Mouse (Mus musculus): ENCODE measurements around the gene Brpf3.
A peak's percentile ranks its signal among the peaks of the same experiment; 100 is the strongest.
"Not testable (repeated sequence)": the region's sequence is repeated elsewhere in the genome, so short reads cannot be mapped to it uniquely, and the experiment has no call there.

Brpf3 gene

GRCm38 (mm10) chr17:28800671-28801412 lies at the start of gene Brpf3:
Gene Brpf3 (plus strand): TSS chr17:28801090.
- DNase-seq: peak; percentile 85

DNA sequence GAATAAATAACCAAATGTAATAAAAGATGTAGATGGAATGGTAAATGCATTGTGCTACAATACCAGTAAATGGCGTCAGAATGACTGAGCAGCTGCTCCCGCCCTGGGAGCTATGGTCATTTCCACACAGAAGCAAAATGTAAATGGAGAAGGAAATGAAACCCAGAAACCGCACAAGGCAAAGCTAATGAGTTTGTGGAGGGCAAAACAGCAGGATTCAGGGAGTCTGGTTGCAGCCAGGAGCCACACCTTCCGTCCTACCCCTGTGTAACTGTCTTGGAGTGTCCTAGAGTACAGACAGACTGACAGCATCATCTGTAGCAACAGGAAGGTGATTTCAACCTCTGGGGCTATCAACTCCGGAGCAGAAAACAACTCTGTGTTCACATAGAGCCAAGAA lies 44.4 kb upstream of the Brpf3 start:
- no peak for DNase-seq

DNA sequence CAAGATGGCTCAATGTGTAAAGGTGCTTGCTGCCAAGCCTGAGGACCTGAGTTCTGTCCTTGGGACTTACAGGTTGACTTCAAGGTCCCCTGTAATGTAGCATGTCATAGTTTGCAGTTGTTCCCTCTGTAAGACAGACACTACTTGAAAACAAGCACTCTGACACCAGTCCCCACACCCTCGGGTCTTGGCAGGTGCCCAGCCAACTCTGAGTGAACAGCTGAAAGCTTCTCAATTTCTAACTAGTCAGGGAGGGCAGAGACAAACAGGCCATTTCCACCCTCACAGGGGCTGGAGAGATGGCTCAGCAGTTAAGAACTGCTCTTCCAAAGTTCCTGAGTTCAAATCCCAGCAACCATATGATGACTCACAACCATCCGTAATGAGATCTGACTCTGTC lies 43.4 kb upstream of the Brpf3 start:
- no peak for DNase-seq

GRCm38 (mm10) chr17:28760736-28761312 lies 40.1 kb upstream of the Brpf3 start:
- DNase-seq: no peak

DNA sequence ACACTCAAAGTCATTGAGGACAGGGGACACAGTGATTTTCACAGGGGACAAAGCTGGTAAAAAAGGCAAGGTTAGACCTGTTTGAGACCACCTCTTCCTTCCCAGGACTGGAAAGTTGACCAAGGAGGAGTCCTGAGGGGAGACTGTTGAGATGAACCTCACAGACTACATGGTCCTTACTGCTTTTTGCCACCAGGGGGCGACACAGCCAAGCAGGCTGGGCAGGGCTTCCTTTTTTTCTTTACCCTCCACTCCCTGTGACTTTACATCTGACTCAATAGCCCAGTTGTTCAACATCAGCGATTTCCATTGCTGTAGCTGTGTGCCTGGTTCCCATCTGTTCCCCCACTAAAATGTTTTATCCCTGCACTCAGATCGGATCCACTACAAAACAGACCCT lies 39.0 kb upstream of the Brpf3 start:
- peak; percentile 86 for DNase-seq

GRCm38 (mm10) chr17:28766203-28766602 lies 34.7 kb upstream of the Brpf3 start:
- DNase-seq: no peak

DNA sequence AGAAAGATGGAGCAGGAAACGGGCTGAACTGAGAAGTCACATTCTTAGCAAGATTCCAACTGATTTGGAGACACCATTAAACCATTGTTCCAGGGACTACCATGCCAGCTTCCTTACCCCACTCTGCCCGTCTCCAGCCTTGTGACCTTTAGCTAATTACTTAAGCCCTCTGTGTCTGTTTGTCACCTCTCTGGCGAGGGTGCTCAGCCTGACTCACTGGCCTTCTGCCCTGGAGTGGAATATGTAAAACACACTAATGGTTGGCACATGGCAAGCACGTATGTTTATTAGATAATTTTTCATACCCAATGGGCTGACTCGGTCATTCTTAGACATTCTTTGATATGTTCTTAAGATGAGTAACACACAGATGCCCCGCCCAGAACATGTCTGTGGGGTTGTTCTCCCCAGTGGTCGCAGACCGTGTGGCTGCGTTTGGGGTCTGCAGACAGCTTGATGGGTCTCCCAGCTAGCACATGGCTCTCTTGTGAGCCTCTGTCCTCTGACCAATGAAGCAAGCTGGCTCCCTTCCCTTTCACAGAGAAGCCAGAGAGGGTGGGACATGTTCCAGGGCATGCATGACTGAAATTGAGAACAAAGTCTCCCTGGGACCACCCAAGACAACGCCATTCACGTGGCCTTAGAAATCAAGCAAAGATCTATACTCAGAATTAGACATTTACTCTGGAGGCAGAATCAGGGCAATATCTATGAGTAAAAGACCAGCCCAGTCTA lies 33.9 kb upstream of the Brpf3 start:
- no peak for DNase-seq

DNA sequence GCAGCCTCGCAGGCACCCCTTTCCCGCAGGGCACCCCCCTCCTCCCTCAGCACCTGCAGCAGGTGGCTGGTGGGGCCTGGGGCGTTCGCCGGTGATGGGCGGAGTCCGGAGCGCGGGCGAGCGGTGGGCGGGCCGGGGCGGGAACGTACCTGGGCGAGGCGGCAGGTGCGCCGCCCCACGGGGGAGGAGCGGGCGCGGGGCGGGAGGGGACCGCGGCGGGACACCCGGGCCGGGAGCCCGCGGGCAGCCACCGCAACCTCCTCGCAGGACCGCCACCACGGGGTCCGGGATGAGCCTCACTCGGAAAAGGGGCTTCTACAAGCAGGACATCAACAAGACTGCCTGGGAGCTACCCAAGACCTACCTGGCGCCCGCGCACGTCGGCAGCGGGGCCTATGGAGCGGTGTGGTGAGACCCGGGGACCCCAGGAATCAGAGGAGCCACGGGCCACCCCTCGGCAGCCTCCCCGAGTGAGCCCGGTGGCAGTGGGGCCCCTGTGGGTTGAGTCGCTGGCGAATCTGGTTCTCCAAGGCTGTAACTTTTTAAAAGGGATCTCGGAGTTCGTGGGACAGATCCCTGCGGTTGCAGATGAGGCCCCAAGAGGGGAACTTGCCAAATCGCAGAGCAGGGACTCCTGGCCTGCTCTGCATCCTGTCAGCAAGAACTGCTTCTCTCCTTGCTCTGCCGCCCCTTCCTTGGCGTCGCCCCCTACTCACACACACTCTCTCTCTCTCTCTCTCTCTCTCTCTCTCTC lies 31.6 kb upstream of the Brpf3 start, which contains the start of gene Mapk13:
Gene Mapk13 (plus strand): TSS at position 177 of the 754 bp plus-strand sequence.
- DNase-seq: peak; percentile 32

GRCm38 (mm10) chr17:28769875-28770421 lies 30.9 kb upstream of the Brpf3 start:
- peak; percentile 32 for DNase-seq

DNA sequence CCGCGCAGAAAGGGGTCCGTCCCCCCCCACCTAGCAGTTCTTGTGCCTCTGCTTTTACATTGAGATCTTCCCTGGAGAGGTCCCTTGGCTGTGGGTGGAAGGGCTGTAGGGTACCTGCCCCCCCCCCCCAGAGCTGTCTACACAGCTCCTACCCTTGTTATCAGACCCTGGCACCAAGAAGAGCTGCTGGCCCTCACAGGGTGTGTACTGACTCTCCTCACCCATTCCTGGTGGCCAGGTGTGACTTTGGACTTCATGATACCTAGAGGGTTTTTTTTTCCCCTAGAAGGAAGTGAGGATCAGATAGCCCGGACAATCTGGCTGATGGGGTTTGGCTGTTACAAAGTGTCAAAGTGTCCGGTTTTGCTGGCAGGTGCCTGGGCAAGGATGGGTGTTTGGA lies 29.6 kb upstream of the Brpf3 start:
- no peak for DNase-seq

- not testable (repeated sequence) for DNase-seq
Observed at GRCm38 (mm10) chr17:28774303-28774702, 26.6 kb upstream of the Brpf3 start.

- DNase-seq: no peak
Observed at GRCm38 (mm10) chr17:28775161-28775560, 25.7 kb upstream of the Brpf3 start.

DNA sequence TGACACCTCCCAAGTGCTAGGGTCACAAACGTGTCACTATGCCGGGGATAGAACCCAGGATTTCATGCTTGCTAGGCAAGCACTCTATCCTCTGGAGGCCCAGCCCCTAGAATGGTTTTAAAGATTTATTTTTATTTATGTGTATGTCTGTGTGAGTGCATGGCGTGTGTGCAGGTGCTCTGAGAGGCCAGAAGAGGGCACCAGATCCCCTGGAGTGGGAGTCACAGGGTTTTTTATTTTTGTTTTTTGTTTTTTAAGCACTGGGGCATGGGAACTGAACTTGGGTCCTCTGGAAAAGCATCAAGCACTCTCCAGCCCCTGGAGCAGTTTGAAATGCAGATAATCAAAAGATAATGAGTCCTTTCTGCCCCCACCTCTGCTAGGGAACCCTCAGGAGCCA lies 24.1 kb upstream of the Brpf3 start:
- no peak for DNase-seq

DNA sequence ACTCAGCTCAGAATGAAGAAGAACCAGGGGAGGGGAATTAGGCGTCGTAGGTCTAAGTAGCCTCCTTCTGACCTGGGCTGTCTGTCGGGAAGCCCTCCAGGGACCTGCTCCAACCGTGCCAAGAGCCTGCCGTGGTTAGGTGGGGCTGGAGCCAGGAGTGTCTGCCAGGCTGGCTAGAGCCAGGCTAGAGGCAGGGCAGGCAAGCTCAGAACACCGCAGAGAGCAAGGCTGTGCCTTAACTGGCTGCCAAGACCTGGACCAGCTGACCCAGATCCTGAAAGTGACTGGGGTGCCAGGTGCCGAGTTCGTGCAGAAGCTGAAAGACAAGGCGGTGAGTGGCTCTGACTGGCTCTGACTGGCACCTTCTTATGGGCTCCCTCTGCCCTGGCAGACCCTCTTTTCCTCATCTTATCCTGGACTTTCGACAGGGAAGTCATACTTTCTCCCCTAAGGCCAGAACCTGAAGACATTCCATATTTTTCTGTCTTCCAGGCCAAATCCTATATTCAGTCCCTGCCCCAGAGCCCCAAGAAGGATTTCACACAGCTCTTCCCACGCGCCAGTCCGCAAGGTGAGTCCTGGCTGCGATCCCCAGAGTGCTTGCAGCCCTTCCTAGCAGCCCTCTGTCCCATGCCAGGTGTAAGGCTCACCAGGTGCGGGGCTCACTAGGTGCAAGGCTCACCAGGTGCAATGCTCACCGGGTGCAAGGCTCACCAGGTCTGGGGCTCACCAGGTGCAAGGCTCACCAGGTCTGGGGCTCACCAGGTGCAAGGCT lies 23.5 kb upstream of the Brpf3 start:
- no peak for DNase-seq

DNA sequence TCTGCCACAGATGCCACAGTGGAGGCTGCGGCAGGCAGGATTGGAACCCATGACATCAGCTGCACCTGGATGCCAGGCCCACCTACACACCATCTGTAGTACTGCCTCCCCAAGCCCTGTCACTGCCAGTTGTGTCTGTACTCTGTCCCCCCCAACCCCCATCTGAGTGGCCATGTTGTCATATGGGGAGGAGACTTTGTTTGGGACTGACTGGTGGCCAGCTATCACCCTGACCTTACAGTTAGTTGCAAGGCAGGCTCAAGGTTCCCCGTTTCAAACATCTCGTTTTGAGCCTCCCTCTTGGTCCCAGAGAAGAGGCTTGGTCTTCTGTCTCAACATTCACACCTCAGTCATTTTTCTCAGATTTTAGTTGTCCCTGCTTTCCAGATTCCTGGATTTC lies 21.2 kb upstream of the Brpf3 start:
- DNase-seq: no peak

DNA sequence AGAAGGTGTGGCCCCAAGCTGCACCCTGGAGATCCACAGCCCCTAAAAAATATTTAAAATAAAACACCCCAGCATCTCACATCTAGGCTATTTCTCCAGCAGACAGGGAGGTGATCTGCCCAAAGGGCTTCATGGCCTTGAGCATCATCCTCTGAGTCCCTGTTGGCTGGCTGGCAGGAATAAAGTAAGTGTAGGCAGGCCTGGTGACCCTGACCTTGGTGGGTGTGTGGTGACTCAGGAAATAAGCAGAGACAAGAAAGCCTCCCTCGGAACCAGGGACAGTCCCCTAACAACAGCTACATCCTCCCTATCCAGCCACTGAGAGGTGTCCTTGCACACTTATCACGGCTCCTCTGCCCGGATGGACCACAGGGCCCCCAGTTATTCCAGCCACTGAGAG lies 20.1 kb upstream of the Brpf3 start:
- no peak for DNase-seq

DNA sequence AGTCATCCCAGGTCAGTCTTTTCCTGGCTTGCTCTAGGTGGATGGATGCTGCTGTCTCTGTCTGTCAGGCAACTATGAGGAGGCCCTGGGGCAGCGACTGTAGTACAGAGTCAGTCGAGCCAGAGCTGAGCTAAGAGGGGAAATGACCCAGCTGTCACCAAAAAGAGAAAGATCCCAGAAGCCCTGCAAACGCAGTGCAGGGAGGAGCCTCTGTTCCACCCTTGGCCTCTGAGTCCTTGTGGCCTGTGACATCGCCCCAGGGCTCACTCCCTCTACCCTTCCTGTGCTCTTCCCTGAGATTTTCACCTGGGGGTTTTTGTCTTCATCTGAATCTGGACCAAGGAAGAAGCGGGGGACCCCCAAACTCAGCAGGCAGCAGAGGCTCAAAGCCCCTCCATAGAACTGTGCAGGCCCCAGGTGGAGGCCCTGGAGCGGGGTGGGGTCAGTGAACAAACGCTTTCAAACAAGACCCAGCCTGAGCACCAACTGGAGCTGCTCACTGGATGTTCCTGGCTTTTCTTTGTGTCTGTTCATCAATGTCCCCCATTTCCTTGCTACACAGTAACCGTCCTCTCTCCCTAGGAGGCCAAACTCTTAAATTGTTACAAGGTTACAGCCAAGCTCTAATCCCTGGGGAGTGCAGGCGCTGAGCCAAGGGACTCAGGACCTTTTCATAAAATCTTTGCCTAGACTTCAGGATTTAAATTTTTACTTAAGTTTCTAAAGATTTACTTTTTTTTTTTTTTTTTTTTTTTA lies 19.4 kb upstream of the Brpf3 start:
- no peak for DNase-seq

DNA sequence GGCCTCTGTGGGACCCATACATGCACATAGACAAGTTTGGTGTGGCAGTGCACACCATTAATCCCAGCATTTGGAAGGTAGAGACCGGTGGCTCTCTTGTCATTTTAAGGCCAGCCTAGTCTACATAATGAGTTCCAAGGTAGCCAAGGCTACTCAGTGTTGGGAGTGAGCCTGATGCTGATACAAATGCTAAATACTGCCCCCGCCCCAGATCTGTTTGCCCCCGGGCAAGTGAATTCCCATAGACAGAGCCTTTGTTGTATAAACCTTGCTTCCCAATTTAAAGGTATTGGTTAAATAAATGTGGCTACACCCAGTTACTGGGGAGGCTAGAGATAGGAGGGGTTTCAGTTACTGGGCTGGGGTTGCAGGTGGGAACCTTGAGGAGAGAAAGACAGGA lies 15.9 kb upstream of the Brpf3 start:
- DNase-seq: no peak

DNA sequence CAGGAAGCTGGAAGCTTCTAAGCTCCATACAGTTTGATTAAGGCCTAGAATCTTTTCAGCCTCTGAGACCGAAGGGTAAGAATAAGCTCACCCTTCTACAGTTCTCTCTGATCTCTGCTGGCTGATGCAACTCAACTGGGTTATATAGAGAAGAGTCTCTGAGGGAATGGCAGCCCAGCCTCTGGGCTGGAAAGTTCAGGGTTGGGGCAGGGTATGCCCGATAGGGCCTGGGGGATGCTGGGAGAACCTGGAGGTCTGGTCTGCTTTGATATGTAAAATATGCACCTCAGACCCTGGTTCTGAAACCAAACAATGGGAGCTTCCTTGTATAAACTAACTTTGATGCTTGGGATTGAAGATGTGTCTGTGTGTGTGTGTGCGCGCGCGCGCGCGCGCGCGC lies 13.4 kb upstream of the Brpf3 start:
- no peak for DNase-seq

GRCm38 (mm10) chr17:28797031-28797430 lies 3.9 kb upstream of the Brpf3 start:
- no peak for DNase-seq

All from lung, postnatal 10 days (tissue).